Mouse (Mus musculus): ENCODE results near the gene Gpd2. TPM values are rescaled to one million over a fixed set of nuclear protein-coding genes. Genes with fewer than 3 reads are reported as not detected.

The Gpd2 gene
- total and polyA plus RNA-seq, 3 experiments, result 15.7 to 20.4 (median 16.7) TPM

DNA sequence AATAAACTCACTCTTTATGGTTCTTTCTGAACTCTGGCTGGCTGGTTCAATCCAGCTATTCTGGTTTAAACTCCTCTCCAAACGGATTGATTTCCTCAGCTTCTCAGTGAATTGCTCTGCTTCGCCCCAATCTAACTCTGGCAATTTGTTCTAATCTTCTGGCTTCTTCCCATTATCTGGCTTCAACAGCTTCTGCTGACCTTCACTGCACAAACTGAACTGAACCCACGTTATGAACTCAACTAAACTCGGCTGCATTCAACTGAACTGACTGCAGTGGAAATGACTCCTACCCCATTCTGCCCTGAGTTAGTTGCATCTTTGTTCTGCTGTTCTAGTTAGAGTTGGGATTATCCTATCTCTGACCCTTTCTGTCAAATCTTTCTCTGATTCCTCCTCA is 24.1 kb upstream of the Gpd2 start:
- no peaks in the 10 kb centered on the region for H3K79me2 ChIP-seq (replicated peaks; ENCODE audit: control insufficient read depth, extremely low read depth, insufficient read depth, poor library complexity, severe bottlenecking)
- dilution Hi-C loops (cut with MboI; ENCODE audit: extremely low pct_ligation_motif_present, extremely low pct_unique_long_range_greater_than_20kb, low sequenced_read_pairs) (no loop called here), in situ Hi-C loops (cut with MboI; ENCODE audit: low pct_ligation_motif_present, low pct_unique_long_range_greater_than_20kb, low sequenced_read_pairs) (no loop called here)
- H3K4me1 ChIP-seq (ENCODE audit: control insufficient read depth in 1 of 2, insufficient read depth in 2 of 2), result peaks cover 0 to 4% of the 10 kb centered on the region in 2 experiments; a peak in 2 of 4 replicates
- no peak overlapping the region for H3K4me2 ChIP-seq (ENCODE audit: insufficient read depth, low read depth, poor library complexity, severe bottlenecking)
- no peak for TF ChIP-seq CHD2 (IDR thresholded peaks at IDR 0.05; ENCODE audit: low read length)
- no peak for TF ChIP-seq POLR2A (IDR thresholded peaks at IDR 0.05; ENCODE audit: low read depth, low read length)
- no peak for TF ChIP-seq ZNF384 (IDR thresholded peaks at IDR 0.05; ENCODE audit: low read depth, low read length)
- TF ChIP-seq JUND (conservative IDR thresholded peaks at IDR 0.05; ENCODE audit: low read depth, low read length), result no peak
- TF ChIP-seq MAX (IDR thresholded peaks at IDR 0.05; ENCODE audit: low read length), result no peak
- no peak for TF ChIP-seq IRF4 (IDR thresholded peaks at IDR 0.05; ENCODE audit: low read depth, low read length)
- no peak for TF ChIP-seq ETS1 (conservative IDR thresholded peaks at IDR 0.05; ENCODE audit: low read depth, low read length)
- no peak for TF ChIP-seq UBTF (IDR thresholded peaks at IDR 0.05; ENCODE audit: low read depth, low read length)
- TF ChIP-seq EP300 (IDR thresholded peaks at IDR 0.05; ENCODE audit: low read length), result no peak
- no peak for TF ChIP-seq USF2 (conservative IDR thresholded peaks at IDR 0.05; ENCODE audit: low read depth, low read length)
- no peak for TF ChIP-seq SMC3 (IDR thresholded peaks at IDR 0.05; ENCODE audit: low read depth, low read length)
- TF ChIP-seq ZMIZ1 (IDR thresholded peaks at IDR 0.05; ENCODE audit: low read depth, low read length), result no peak
- no peak for DNase-seq (ENCODE audit: extremely low read depth)
- H3K36me3 ChIP-seq (replicated peaks in 1 of 2; ENCODE audit: control insufficient read depth in 1 of 2, insufficient read depth in 1 of 2, low read length in 1 of 2), result no peaks in the 10 kb centered on the region
- no peaks in the 10 kb centered on the region for H3K27me3 ChIP-seq (replicated peaks)
- H3K27ac ChIP-seq (ENCODE audit: insufficient read depth, low read depth), result no peak overlapping the region
- H3K4me3 ChIP-seq (replicated peaks in 1 of 3; ENCODE audit: low read depth in 2 of 3, low read length in 2 of 3, poor library complexity in 1 of 3), result no peak overlapping the region
- no peak overlapping the region for H3K9ac ChIP-seq (ENCODE audit: insufficient read depth, low read depth)
- no peaks in the 10 kb centered on the region for H3K9me3 ChIP-seq (replicated peaks; ENCODE audit: low read length)

DNA sequence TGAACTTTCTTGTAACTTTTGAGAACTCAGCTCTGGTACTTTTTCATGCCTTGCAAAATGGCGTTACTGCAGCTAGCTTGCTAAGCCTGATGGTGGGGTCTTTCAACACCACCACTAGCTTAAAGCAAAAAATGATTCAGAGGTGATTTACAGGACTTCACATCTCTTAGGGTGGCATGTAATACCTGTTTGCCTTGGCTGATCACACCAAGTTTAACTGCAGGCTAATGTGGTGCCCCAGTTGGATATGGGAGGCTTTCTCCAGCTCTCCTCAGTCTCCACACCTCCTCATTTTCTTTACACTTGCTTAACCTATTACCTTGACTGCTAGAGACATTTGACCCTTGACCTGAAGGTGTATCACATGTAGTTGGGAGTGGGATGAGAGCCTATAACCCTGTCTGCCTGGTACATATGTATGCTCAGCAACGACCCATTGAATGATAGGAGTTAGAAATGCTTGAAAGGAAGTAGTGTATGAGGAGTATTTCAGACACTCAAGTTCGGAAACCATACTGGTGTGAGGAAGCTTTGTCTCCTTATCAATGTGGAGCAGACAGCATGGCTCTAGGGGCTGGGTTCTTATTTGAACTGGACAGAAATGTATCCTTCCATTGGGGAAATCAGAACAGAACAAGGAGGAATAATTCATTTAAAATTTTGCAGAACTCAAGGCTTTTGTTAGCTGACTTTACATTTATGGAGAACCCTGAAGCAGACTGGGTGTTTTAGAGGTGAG is 14.0 kb upstream of the Gpd2 start:
- Histone ChIP-seq H3K9me3 (replicated peaks; ENCODE audit: low read length) (no peaks in the 10 kb centered on the region), H3K79me2 (replicated peaks; ENCODE audit: control insufficient read depth, extremely low read depth, insufficient read depth, poor library complexity, severe bottlenecking) (no peaks in the 10 kb centered on the region), H3K4me2 (ENCODE audit: insufficient read depth, low read depth, poor library complexity, severe bottlenecking) (no peak overlapping the region), H3K36me3 (replicated peaks in 1 of 2; ENCODE audit: control insufficient read depth in 1 of 2, insufficient read depth in 1 of 2, low read length in 1 of 2) (no peaks in the 10 kb centered on the region), H3K4me3 (replicated peaks in 1 of 3; ENCODE audit: low read depth in 2 of 3, low read length in 2 of 3, poor library complexity in 1 of 3) (no peak overlapping the region), H3K27me3 (replicated peaks) (no peaks in the 10 kb centered on the region), H3K9ac (ENCODE audit: insufficient read depth, low read depth) (no peak overlapping the region), H3K4me1 (ENCODE audit: control insufficient read depth in 1 of 2, insufficient read depth in 2 of 2) (0 out of 4 replicates have a peak, but pooled peaks cover 0 to 2% of the 10 kb centered on the region in 2 experiments), H3K27ac (ENCODE audit: insufficient read depth, low read depth) (no peak overlapping the region)
- in situ Hi-C loops (cut with MboI; ENCODE audit: low pct_ligation_motif_present, low pct_unique_long_range_greater_than_20kb, low sequenced_read_pairs), result no loop called here
- DNase-seq (ENCODE audit: extremely low read depth), result no peak
- dilution Hi-C loops (cut with MboI; ENCODE audit: extremely low pct_ligation_motif_present, extremely low pct_unique_long_range_greater_than_20kb, low sequenced_read_pairs), result no loop called here
- TF ChIP-seq MAZ (IDR thresholded peaks at IDR 0.05; ENCODE audit: low read depth, low read length) (no peak), EP300 (IDR thresholded peaks at IDR 0.05; ENCODE audit: low read length) (no peak), UBTF (IDR thresholded peaks at IDR 0.05; ENCODE audit: low read depth, low read length) (no peak), CHD1 (IDR thresholded peaks at IDR 0.05; ENCODE audit: low read depth, low read length) (no peak), GABPA (IDR thresholded peaks at IDR 0.05; ENCODE audit: insufficient replicate concordance, low read depth, low read length) (no peak), PAX5 (IDR thresholded peaks at IDR 0.05; ENCODE audit: low read length) (no peak), RAD21 (IDR thresholded peaks at IDR 0.05; ENCODE audit: low read depth, low read length) (no peak)
